Mouse (Mus musculus): ENCODE measurements at regions not wholly inside any gene's neighbourhood (a gene's known extent, or its start where the extent isn't known, plus 50 kb on each side); places are given as distances from the start of the nearest gene placed in this dataset.
A peak's percentile ranks its signal among the peaks of the same experiment; 100 is the strongest.

- DNase-seq = no peak
Observed at GRCm38 (mm10) chr3:28183061-28183762, 79.8 kb upstream of the Tnik start.

DNA sequence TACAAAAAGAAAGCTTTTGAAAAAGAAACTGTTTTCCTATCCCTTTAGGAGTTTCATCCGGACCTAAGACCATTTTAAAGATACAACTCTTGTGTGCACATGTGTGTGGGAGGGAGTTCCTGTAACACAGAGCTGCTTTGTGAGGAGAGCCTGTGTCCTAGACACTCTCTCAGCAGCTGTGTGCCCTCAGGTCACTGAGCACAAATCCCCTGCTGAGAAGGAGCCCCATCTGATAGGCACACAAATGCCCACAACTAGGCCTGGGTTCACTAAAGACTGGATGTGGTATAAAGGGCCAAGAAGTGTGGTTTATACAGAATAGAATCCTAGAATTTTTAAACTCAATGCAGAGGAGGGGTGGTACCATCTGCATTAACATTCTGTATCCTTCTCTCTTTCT lies 77.5 kb upstream of the Tnik start:
- DNase-seq = no peak

GRCm38 (mm10) chr3:28185918-28186317 lies 77.1 kb upstream of the Tnik start:
- DNase-seq = no peak

- no peak for DNase-seq
Observed at GRCm38 (mm10) chr3:28189371-28189770, 73.6 kb upstream of the Tnik start.

GRCm38 (mm10) chr3:28190243-28190642 lies 72.8 kb upstream of the Tnik start:
- DNase-seq = peak in 1 of 2 experiments; percentile 26

GRCm38 (mm10) chr3:28194388-28194970 lies 68.5 kb upstream of the Tnik start:
- no peak for DNase-seq

GRCm38 (mm10) chr3:28196786-28197185 lies 66.2 kb upstream of the Tnik start:
- no peak for DNase-seq

GRCm38 (mm10) chr3:28209304-28209703 lies 53.7 kb upstream of the Tnik start:
- no peak for DNase-seq

GRCm38 (mm10) chr3:28210847-28211803 lies 51.9 kb upstream of the Tnik start:
- no peak for DNase-seq

Data from cerebellum, postnatal 14 days (tissue).